Mouse (Mus musculus): ENCODE measurements around the gene Plcl1. TPM values are rescaled to one million over a fixed set of nuclear protein-coding genes. Genes with fewer than 3 reads are reported as not detected.

Plcl1 gene
- polyA plus RNA-seq, 1 experiment from 2014 or later, result 0.70 TPM

DNA sequence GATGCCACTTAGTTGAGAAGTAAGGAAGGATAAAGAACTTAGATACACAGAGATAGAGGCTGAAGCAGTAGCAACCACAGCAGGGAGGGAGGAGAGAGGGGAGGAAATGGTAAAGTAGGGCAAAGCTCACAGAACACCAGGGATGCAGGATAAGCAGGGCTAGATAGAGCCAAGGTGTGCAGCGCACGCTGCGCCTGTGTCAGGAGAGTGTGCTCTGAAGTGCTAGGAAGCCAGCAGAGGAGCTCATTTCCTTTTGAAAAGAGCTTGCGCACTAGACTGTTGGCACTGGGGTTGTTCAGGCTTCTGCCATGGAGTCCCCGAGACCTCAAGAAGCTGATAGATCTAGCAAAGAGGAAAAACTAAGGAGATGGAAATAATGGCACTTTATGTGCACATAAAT is 40.6 kb downstream of the Plcl1 start:
- 66% methylated on average over 5 of the region's 5 CpGs for WGBS (ENCODE audit: insufficient replicate concordance)
- Histone ChIP-seq H3K9me3 (replicated peaks; ENCODE audit: control insufficient read depth, low read length) (no peaks in the 10 kb centered on the region), H3K27me3 (ENCODE audit: control insufficient read depth, insufficient read depth, low read length) (no peaks in the 10 kb centered on the region), H3K4me2 (no peak overlapping the region), H3K4me1 (ENCODE audit: control insufficient read depth, insufficient read depth, low read length) (peaks cover 7% of the 10 kb centered on the region), H3K9ac (ENCODE audit: low read depth, low read length) (no peak overlapping the region), H3K36me3 (ENCODE audit: control insufficient read depth, insufficient read depth, low read length) (no peaks in the 10 kb centered on the region), H3K27ac (ENCODE audit: low read depth, low read length) (no peak overlapping the region), H3K4me3 (ENCODE audit: low read depth, low read length) (no peak overlapping the region)
- no peak for ATAC-seq (replicated peaks; ENCODE audit: insufficient number of reproducible peaks, low FRiP score, low TSS enrichment)

DNA sequence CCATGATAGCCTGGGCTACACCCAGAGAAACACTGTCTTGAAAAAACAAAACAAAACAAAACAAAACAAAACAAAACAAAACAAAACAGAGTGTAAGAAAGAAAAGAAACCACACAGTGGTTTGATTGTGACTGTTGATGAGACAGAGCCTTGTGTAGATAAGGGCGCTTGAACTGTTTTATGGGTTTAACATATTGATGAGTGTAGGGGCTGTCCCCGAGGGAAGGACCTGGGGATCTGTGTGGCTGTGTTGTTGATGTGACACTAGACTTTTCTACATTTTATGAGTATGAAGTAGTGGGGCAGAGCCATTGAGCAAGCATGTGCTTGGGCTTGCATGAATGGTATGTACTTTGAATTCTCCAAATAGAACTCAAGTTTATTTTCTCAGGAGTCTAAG is 41.2 kb downstream of the Plcl1 start:
- 83% methylated on average over 2 of the region's 2 CpGs for WGBS (ENCODE audit: insufficient replicate concordance)
- Histone ChIP-seq H3K36me3 (ENCODE audit: control insufficient read depth, insufficient read depth, low read length) (no peaks in the 10 kb centered on the region), H3K4me1 (ENCODE audit: control insufficient read depth, insufficient read depth, low read length) (peaks cover 7% of the 10 kb centered on the region), H3K27me3 (ENCODE audit: control insufficient read depth, insufficient read depth, low read length) (no peaks in the 10 kb centered on the region), H3K9me3 (replicated peaks; ENCODE audit: control insufficient read depth, low read length) (no peaks in the 10 kb centered on the region), H3K27ac (ENCODE audit: low read depth, low read length) (no peak overlapping the region), H3K4me3 (ENCODE audit: low read depth, low read length) (no peak overlapping the region), H3K9ac (ENCODE audit: low read depth, low read length) (no peak overlapping the region), H3K4me2 (no peak overlapping the region)
- no peak for ATAC-seq (replicated peaks; ENCODE audit: insufficient number of reproducible peaks, low FRiP score, low TSS enrichment)

DNA sequence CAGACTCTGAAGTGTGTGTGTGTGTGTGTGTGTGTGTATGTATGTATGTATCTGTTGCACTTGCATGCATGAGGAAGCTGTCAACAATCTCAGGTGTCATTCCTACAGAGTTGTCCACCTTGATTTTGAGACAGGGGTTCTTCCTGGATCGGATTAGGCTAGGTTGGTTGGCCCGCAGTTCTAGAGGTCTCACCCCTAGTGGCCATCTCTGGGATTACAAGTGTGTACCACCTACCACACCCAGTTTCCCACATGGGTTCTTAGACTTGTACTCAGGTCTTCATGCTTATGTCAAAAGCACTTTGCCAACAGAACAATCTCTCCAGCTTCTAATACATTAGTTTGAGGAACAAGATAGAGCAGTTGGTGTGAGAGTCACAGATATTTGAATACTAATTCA is 41.9 kb downstream of the Plcl1 start:
- no peak overlapping the region for H3K27ac ChIP-seq (ENCODE audit: low read depth, low read length)
- no peak overlapping the region for H3K9ac ChIP-seq (ENCODE audit: low read depth, low read length)
- no peak for ATAC-seq (replicated peaks; ENCODE audit: insufficient number of reproducible peaks, low FRiP score, low TSS enrichment)
- peaks cover 7% of the 10 kb centered on the region for H3K4me1 ChIP-seq (ENCODE audit: control insufficient read depth, insufficient read depth, low read length)
- no peak overlapping the region for H3K4me2 ChIP-seq
- H3K9me3 ChIP-seq (replicated peaks; ENCODE audit: control insufficient read depth, low read length), result no peaks in the 10 kb centered on the region
- H3K36me3 ChIP-seq (ENCODE audit: control insufficient read depth, insufficient read depth, low read length), result no peaks in the 10 kb centered on the region
- WGBS (ENCODE audit: insufficient replicate concordance), result 70% methylated on average over 2 of the region's 2 CpGs
- no peak overlapping the region for H3K4me3 ChIP-seq (ENCODE audit: low read depth, low read length)
- no peaks in the 10 kb centered on the region for H3K27me3 ChIP-seq (ENCODE audit: control insufficient read depth, insufficient read depth, low read length)

DNA sequence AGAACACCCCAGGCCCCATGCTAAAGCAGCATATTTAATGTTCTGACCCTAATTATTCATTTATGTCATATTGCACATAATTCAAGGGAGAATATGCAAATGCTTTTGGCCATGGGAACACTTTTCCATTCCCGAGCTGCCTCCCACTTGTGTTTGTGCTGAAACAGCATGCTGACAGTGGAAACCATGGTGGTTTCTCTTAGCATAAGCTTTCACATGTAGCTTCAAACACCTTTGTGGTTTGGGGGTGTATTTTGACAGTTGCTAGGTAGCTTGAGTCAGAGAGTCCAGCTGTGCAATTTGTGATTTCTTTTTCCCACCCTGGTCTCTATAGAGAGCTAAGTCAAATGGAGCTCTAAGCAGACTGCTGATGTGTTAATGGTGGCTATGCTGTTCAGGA is 42.4 kb downstream of the Plcl1 start:
- no peaks in the 10 kb centered on the region for H3K36me3 ChIP-seq (ENCODE audit: control insufficient read depth, insufficient read depth, low read length)
- H3K27ac ChIP-seq (ENCODE audit: low read depth, low read length), result no peak overlapping the region
- H3K4me3 ChIP-seq (ENCODE audit: low read depth, low read length), result no peak overlapping the region
- no peak for ATAC-seq (replicated peaks; ENCODE audit: insufficient number of reproducible peaks, low FRiP score, low TSS enrichment)
- WGBS (ENCODE audit: insufficient replicate concordance), result 93% methylated on average over 1 of the region's 1 CpGs
- no peak overlapping the region for H3K4me2 ChIP-seq
- no peaks in the 10 kb centered on the region for H3K9me3 ChIP-seq (replicated peaks; ENCODE audit: control insufficient read depth, low read length)
- peaks cover 7% of the 10 kb centered on the region for H3K4me1 ChIP-seq (ENCODE audit: control insufficient read depth, insufficient read depth, low read length)
- H3K27me3 ChIP-seq (ENCODE audit: control insufficient read depth, insufficient read depth, low read length), result no peaks in the 10 kb centered on the region
- H3K9ac ChIP-seq (ENCODE audit: low read depth, low read length), result no peak overlapping the region

DNA sequence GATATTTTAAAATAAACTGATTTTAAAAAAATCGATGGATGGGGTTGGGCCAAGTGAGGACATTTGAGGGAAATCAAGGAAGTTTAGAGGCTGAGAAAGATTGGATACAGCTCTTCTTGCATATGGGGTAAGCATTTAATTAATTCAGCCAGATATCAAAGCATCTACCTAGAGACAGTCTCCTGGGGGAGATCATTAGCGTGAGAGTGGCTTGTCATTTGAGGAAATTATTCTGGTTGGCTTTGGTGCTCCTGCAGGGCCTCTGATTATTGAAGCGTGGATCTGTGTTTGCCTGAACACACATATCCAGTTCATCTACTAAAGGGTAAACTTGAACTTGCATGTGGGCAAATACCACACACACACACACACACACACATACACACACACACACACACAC is 44.1 kb downstream of the Plcl1 start:
- H3K36me3 ChIP-seq (ENCODE audit: control insufficient read depth, insufficient read depth, low read length), result no peaks in the 10 kb centered on the region
- no peak overlapping the region for H3K27ac ChIP-seq (ENCODE audit: low read depth, low read length)
- H3K4me3 ChIP-seq (ENCODE audit: low read depth, low read length), result no peak overlapping the region
- no peak overlapping the region for H3K9ac ChIP-seq (ENCODE audit: low read depth, low read length)
- no peaks in the 10 kb centered on the region for H3K9me3 ChIP-seq (replicated peaks; ENCODE audit: control insufficient read depth, low read length)
- H3K4me1 ChIP-seq (ENCODE audit: control insufficient read depth, insufficient read depth, low read length), result peaks cover 7% of the 10 kb centered on the region
- no peak for ATAC-seq (replicated peaks; ENCODE audit: insufficient number of reproducible peaks, low FRiP score, low TSS enrichment)
- no peaks in the 10 kb centered on the region for H3K27me3 ChIP-seq (ENCODE audit: control insufficient read depth, insufficient read depth, low read length)
- H3K4me2 ChIP-seq, result no peak overlapping the region
- 81% methylated on average over 3 of the region's 3 CpGs for WGBS (ENCODE audit: insufficient replicate concordance)

DNA sequence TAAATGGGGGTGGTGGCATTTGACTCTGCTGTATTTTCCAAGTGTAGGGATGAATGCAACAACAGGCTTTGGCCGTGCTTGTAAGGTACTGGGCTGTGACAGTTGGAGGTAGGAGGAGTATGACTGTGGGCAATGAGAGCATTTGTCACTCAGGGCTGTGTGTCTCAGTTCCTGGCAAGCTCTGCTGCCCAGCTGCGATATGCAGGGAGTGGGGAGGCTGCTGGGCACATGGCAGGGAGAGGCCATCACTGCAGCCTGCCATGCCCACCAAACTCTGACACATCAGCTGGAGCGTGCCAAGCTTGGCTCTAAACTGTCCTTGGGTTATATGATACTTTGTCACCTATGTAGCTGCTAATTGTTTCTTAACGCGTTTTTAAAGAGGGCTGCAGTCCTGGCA is 48.4 kb downstream of the Plcl1 start:
- WGBS (ENCODE audit: insufficient replicate concordance), result 72% methylated on average over 5 of the region's 5 CpGs
- no peaks in the 10 kb centered on the region for H3K27me3 ChIP-seq (ENCODE audit: control insufficient read depth, insufficient read depth, low read length)

DNA sequence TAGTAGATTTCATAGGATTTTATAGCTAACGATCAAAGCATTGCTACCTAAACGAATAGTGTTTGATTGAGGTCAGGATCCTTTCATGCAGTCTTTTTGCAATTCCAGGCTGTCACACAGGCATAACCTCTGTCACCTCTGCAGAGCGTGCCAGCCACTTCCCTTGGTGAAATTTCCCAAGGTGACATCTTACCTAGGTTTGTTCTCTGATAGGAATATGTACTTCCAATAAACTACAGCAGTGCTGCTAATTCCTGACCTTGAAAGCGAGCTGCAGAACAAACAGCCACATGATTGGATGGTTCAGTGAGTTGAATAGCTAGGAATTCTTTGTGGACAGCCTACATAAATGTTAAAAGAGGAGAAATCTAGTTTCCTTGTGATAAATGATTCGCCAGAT is 56.6 kb downstream of the Plcl1 start:
- Histone ChIP-seq H3K9ac (ENCODE audit: low read depth, low read length) (no peak overlapping the region), H3K27ac (ENCODE audit: low read depth, low read length) (no peak overlapping the region), H3K9me3 (replicated peaks; ENCODE audit: control insufficient read depth, low read length) (no peaks in the 10 kb centered on the region), H3K4me2 (no peak overlapping the region), H3K4me3 (ENCODE audit: low read depth, low read length) (no peak overlapping the region), H3K27me3 (ENCODE audit: control insufficient read depth, insufficient read depth, low read length) (no peaks in the 10 kb centered on the region), H3K36me3 (ENCODE audit: control insufficient read depth, insufficient read depth, low read length) (no peaks in the 10 kb centered on the region), H3K4me1 (ENCODE audit: control insufficient read depth, insufficient read depth, low read length) (no peaks in the 10 kb centered on the region)
- WGBS (ENCODE audit: insufficient replicate concordance), result 73% methylated on average over 5 of the region's 5 CpGs
- ATAC-seq (replicated peaks; ENCODE audit: insufficient number of reproducible peaks, low FRiP score, low TSS enrichment), result no peak

More for the DNA sequence above, 48.4 kb downstream of the Plcl1 start:
- H3K36me3 ChIP-seq (ENCODE audit: control insufficient read depth, insufficient read depth, low read length), result no peaks in the 10 kb centered on the region
- H3K4me1 ChIP-seq (ENCODE audit: control insufficient read depth, insufficient read depth, low read length), result no peaks in the 10 kb centered on the region
- no peaks in the 10 kb centered on the region for H3K9me3 ChIP-seq (replicated peaks; ENCODE audit: control insufficient read depth, low read length)
- no peak overlapping the region for H3K9ac ChIP-seq (ENCODE audit: low read depth, low read length)
- no peak overlapping the region for H3K27ac ChIP-seq (ENCODE audit: low read depth, low read length)
- no peak for ATAC-seq (replicated peaks; ENCODE audit: insufficient number of reproducible peaks, low FRiP score, low TSS enrichment)
- H3K4me2 ChIP-seq, result no peak overlapping the region
- no peak overlapping the region for H3K4me3 ChIP-seq (ENCODE audit: low read depth, low read length)

DNA sequence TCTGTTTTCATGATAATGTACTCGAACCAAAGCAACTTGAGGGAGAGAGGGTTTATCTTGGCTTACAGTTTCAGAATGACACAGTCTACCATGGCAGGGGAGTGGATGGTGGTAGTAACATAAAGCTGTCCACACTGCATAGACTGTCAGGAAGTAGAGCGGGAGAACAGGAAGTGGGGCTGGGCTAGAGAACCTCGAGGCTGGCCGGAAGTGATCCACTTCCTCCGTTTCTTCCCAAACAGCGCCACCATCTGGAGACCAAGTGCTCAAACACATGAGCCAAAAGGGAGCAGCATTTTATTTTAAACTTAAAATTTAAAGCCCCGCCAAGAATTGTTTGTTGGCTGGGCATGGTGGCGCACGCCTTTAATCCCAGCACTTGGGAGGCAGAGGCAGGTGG is 68.0 kb downstream of the Plcl1 start:
- no peak overlapping the region for H3K4me3 ChIP-seq (ENCODE audit: low read depth, low read length)
- no peak overlapping the region for H3K4me2 ChIP-seq
- no peak overlapping the region for H3K27ac ChIP-seq (ENCODE audit: low read depth, low read length)
- 76% methylated on average over 9 of the region's 9 CpGs for WGBS (ENCODE audit: insufficient replicate concordance)
- no peaks in the 10 kb centered on the region for H3K4me1 ChIP-seq (ENCODE audit: control insufficient read depth, insufficient read depth, low read length)
- no peak overlapping the region for H3K9ac ChIP-seq (ENCODE audit: low read depth, low read length)
- H3K36me3 ChIP-seq (ENCODE audit: control insufficient read depth, insufficient read depth, low read length), result no peaks in the 10 kb centered on the region
- H3K27me3 ChIP-seq (ENCODE audit: control insufficient read depth, insufficient read depth, low read length), result no peaks in the 10 kb centered on the region
- no peaks in the 10 kb centered on the region for H3K9me3 ChIP-seq (replicated peaks; ENCODE audit: control insufficient read depth, low read length)
- ATAC-seq (replicated peaks; ENCODE audit: insufficient number of reproducible peaks, low FRiP score, low TSS enrichment), result no peak

DNA sequence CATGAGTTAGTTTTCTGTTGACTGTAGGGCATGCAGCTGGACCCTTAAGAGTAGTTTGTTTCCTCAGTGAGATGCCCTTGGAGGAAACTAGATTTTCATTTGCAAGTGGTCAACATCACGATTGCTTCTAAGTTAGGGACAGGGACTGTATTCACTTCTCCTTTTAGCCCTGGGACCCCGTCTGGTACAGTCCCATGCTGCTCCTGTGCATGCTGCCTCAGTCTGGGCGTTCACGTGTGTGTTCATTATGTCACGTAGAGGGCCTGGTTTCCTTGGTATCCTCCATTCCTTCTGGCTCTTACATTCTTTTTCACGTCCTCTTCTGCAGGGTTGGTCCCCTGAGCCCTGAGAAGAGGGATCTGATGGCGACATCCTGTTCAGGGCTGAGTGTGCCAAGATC is 69.3 kb downstream of the Plcl1 start:
- no peaks in the 10 kb centered on the region for H3K27me3 ChIP-seq (ENCODE audit: control insufficient read depth, insufficient read depth, low read length)
- 86% methylated on average over 7 of the region's 7 CpGs for WGBS (ENCODE audit: insufficient replicate concordance)
- no peak overlapping the region for H3K4me2 ChIP-seq
- no peak for ATAC-seq (replicated peaks; ENCODE audit: insufficient number of reproducible peaks, low FRiP score, low TSS enrichment)
- no peaks in the 10 kb centered on the region for H3K9me3 ChIP-seq (replicated peaks; ENCODE audit: control insufficient read depth, low read length)
- H3K36me3 ChIP-seq (ENCODE audit: control insufficient read depth, insufficient read depth, low read length), result no peaks in the 10 kb centered on the region
- H3K9ac ChIP-seq (ENCODE audit: low read depth, low read length), result no peak overlapping the region
- no peak overlapping the region for H3K4me3 ChIP-seq (ENCODE audit: low read depth, low read length)
- no peak overlapping the region for H3K27ac ChIP-seq (ENCODE audit: low read depth, low read length)
- H3K4me1 ChIP-seq (ENCODE audit: control insufficient read depth, insufficient read depth, low read length), result no peaks in the 10 kb centered on the region

All from heart, embryonic 11.5 days (tissue).